Mouse (Mus musculus) stomach, postnatal 0 days (tissue): ENCODE measurements around the gene Gabarap. TPM values are rescaled to one million over a fixed set of nuclear protein-coding genes. Genes with fewer than 3 reads are reported as not detected.
"Not testable (repeated sequence)": the region's sequence is repeated elsewhere in the genome, so short reads cannot be mapped to it uniquely, and the experiment has no call there.

Experiments used
- ATAC-seq: fragments of 200-750 bp; cut with Nextera tagmentation; 2 replicates; pipeline ENCODE4 v1.8.0; 2017; ENCODE audit not compliant: low FRiP score, low TSS enrichment
- DNase-seq: peaks from one replicate; pipeline ENCODE4 v3.0.0-alpha.2; 2016; ENCODE audit warnings: low spot score
- H3K27ac ChIP-seq: fragments of 300-500 bp; sonication (generic); replicated peaks from 2 replicates; pipeline ENCODE4 v1.5.1; 2014; ENCODE audit warnings: mild to moderate bottlenecking, control low read depth
- H3K27me3 ChIP-seq: fragments of 300-500 bp; sonication (generic); 2 replicates; pipeline ENCODE4 v1.6.1; 2014; ENCODE audit warnings: low read length; ENCODE audit not compliant: control insufficient read depth, insufficient read depth
- H3K36me3 ChIP-seq: fragments of 300-500 bp; sonication (generic); 2 replicates; pipeline ENCODE4 v1.6.1; 2014; ENCODE audit warnings: low read length, mixed read lengths; ENCODE audit not compliant: control insufficient read depth, insufficient read depth
- H3K4me1 ChIP-seq: fragments of 300-500 bp; sonication (generic); replicated peaks from 2 replicates; pipeline ENCODE4 v1.6.1; 2014; ENCODE audit warnings: antibody characterized with exemption; ENCODE audit not compliant: control insufficient read depth, insufficient read depth
- H3K4me2 ChIP-seq: fragments of 300-500 bp; sonication (generic); replicated peaks from 2 replicates; pipeline ENCODE4 v1.6.1; 2014; ENCODE audit warnings: low read depth, mild to moderate bottlenecking, control low read depth, moderate library complexity
- H3K4me3 ChIP-seq: fragments of 300-500 bp; sonication (generic); 2 replicates; pipeline ENCODE4 v1.5.1; 2014; ENCODE audit warnings: low read depth, low read length, control low read depth
- H3K9ac ChIP-seq: fragments of 300-500 bp; sonication (generic); 2 replicates; pipeline ENCODE4 v1.6.1; 2014; ENCODE audit warnings: mild to moderate bottlenecking, low read length, control low read depth, mixed read lengths
- H3K9me3 ChIP-seq: fragments of 300-500 bp; sonication (generic); 2 replicates; pipeline ENCODE4 v1.6.1; 2016; ENCODE audit warnings: low read length; ENCODE audit not compliant: control insufficient read depth
- CTCF ChIP-seq: IDR thresholded peaks from 2 replicates; pipeline ENCODE4 v1.5.1; 2016; ENCODE audit warnings: antibody characterized with exemption, low read depth, mild to moderate bottlenecking, moderate library complexity
- EP300 ChIP-seq: optimal IDR thresholded peaks from 2 replicates; pipeline ENCODE3; 2016; ENCODE audit warnings: antibody characterized with exemption
- WGBS: fragments of 180-500 bp; shearing (Covaris S2); extraction: QIAGEN DNeasy Blood & Tissue Kit; methylation state at CpG from one replicate; pipeline ENCODE4 v1.1.7; 2014; 5-methylcytosine and 5-hydroxymethylcytosine counted together
- polyA plus RNA-seq: library from polyadenylated mRNA; unstranded; fragments of >200 nt; fragmentation: Nextera tagmentation; extraction: Ambion mirVana; gene quantifications from 2 replicates; pipeline ENCODE4 v1.2.1, GENCODE M21; 2015

The Gabarap gene
- polyA plus RNA-seq, 1 experiment from 2014 or later = 536 TPM

DNA sequence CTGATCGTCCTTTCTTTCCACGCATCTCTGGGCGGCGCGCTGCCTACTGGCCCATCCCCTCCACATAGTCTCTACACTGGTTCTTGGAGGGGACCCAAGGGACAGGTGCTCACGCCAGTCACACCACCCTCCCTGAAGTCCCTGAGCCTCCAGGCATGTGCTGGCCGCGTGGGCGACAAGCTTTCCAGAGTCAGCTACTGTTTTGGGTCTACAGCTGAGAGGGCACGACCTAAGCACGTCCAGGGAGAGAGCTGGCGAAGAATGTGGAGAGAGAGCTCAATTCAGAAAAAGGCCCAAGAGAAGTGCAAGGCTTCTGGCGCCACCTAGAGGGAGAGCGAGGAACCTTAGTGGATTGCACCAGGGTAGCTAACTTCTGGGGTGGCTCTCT, 42.2 kb upstream of the Gabarap start:
- TF ChIP-seq CTCF (peak; percentile 97), EP300 (no peak)
- peak; percentile 58 for ATAC-seq
- Histone ChIP-seq H3K27ac (peak overlapping the region; percentile 89), H3K27me3 (no peaks in the 10 kb centered on the region), H3K4me2 (peak overlapping the region; percentile 66), H3K9me3 (no peaks in the 10 kb centered on the region), H3K36me3 (peaks cover 3% of the 10 kb centered on the region; the same call in 1 of the 2 replicates), H3K4me1 (no peaks in the 10 kb centered on the region), H3K9ac (no peak overlapping the region), H3K4me3 (peak overlapping the region; percentile 49)
- 0% methylated on average over 14 of the region's 14 CpGs for WGBS
- DNase-seq = peak; percentile 90

DNA sequence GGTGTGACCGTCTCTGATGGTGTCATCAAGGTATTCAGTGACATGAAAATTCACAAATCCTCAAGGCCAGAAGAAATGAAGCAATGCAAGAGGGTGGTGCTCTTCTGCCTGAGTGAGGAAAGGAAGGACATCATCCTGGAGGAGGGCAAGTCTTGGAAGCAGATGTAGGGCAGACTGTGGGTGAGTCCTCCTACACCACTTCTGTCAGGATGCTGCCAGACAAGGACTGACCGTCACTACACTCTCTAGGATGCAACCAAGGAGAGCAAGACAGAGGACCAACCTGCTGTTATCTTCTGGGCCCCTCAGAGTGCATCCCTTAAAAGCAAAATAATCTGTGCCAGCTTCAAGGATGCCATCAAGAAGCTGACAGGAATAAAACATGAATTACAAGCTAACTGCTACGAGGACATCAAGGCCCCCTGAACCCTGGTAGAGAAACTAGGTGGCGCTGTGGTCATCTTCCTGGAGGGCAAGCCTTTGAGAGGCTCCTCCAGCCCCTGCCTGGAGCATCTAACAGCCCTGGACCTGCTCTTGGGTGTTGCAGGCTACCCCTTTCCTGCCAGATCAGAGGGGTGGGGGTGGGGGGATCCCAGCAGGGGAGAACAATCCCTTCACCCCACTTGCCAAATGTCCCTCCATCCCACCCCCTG, 40.0 kb upstream of the Gabarap start:
- WGBS = 45% methylated on average over 4 of the region's 4 CpGs
- no peak overlapping the region for H3K27ac ChIP-seq
- TF ChIP-seq CTCF = peak; percentile 55
- TF ChIP-seq EP300 = no peak
- no peaks in the 10 kb centered on the region for H3K9me3 ChIP-seq
- H3K27me3 ChIP-seq = no peaks in the 10 kb centered on the region
- no peak for ATAC-seq
- no peaks in the 10 kb centered on the region for H3K4me1 ChIP-seq
- no peak overlapping the region for H3K9ac ChIP-seq
- peak; percentile 49 for DNase-seq
- H3K4me3 ChIP-seq = no peak overlapping the region
- H3K4me2 ChIP-seq = no peak overlapping the region
- no peaks in the 10 kb centered on the region for H3K36me3 ChIP-seq

DNA sequence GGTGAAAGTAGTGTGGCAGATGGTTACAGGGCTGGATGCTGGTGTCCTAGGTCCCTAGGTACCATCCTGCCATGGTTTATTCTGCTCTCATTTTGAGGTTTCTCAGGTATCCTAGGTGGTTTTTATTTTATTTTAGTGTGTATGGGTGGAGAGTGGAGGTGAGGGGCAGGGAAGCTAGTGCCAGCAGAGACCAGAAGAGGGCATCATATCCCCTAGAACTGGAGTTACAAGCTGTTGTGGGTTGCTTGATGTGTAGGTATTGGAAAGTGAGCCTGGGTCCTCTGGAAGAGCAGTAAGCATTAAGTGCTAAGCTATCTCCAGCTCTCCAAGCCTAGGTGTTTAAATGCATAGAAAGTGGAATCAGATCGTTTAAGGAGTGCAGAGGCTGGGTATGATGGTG, 38.7 kb upstream of the Gabarap start:
- Histone ChIP-seq H3K4me3 (no peak overlapping the region), H3K36me3 (no peaks in the 10 kb centered on the region), H3K27ac (no peak overlapping the region), H3K27me3 (no peaks in the 10 kb centered on the region), H3K4me1 (no peaks in the 10 kb centered on the region), H3K9ac (no peak overlapping the region), H3K9me3 (no peaks in the 10 kb centered on the region), H3K4me2 (no peak overlapping the region)
- ATAC-seq (no peak), DNase-seq (no peak)
- TF ChIP-seq CTCF (peak; percentile 60), EP300 (no peak)
- WGBS = 47% methylated on average over 1 of the region's 1 CpGs

DNA sequence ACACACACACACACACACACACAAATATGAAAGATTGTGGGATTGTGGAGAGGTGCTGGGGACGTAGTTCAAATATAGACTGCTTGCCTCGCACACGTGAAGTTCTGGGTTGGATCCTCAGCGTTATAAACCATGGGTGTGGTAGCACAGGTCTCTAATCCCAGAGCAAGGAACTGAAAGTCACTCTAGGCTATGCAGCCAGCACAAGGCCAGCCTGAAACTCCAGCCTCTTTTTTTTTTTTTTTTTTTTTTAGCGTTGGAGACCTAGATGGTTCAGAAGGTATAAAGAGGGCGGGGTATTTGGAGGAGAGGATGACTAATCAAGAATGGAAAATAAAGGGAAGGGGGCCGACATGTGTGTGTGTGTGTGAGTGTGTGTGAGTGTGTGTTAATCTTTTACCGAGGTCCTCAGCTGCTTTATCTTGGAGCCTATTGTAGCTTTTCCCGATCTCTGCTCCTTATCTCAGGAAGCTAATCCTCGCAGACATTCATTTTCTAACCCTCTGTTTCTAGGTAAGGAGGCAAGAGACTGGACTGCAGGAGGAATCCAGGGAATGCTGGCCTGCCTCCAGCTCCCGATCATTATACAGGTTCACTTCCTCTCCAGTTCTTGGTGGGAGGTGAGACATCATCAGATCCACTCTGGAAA, 37.6 kb upstream of the Gabarap start:
- Histone ChIP-seq H3K4me2 (no peak overlapping the region), H3K4me1 (no peaks in the 10 kb centered on the region), H3K27ac (no peak overlapping the region), H3K9ac (no peak overlapping the region), H3K9me3 (no peaks in the 10 kb centered on the region), H3K27me3 (no peaks in the 10 kb centered on the region), H3K4me3 (no peak overlapping the region), H3K36me3 (no peaks in the 10 kb centered on the region)
- no peak for ATAC-seq
- no peak for TF ChIP-seq CTCF
- TF ChIP-seq EP300 = no peak
- no peak for DNase-seq
- WGBS = 35% methylated on average over 11 of the region's 11 CpGs

DNA sequence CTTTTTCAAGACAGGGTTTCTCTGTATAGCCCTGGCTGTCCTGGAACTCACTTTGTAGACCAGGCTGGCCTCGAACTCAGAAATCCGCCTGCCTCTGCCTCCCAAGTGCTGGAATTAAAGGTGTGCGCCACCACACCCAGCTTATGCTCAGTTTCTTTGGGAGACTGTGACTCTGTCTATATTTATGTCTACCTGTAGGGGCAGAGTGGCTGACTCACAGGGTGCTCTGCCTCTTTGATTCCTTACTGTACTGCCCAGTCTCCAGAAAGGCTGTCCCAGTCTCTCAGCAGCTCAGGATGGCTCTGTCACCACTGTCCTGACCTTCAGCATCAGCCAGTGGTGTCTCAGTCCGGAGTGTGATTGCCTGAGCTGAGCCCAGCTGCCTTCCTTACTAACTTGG, 35.3 kb upstream of the Gabarap start:
- H3K27me3 ChIP-seq = not testable (repeated sequence)
- WGBS = 76% methylated on average over 4 of the region's 4 CpGs

DNA sequence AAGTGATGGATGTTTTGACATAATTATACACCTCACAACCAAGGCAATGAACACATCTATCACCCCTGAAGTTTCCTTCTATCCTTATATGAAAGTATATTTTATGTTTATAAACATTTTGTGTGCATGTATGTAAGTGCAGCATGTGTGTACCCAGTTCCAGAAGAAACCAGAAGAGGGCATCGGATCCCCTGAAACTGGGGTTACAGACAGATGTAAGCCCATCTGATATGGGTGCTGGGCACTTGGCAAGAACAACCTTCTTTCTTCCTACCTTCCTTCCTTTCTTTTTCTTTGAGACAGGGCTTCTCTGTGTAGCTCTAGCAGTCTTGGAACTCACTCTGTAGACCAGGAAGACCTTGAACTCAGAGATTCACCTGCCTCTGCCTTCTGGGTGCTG, 34.7 kb upstream of the Gabarap start:
- DNase-seq (no peak), ATAC-seq (no peak)
- Histone ChIP-seq H3K27ac (no peak overlapping the region), H3K36me3 (no peaks in the 10 kb centered on the region), H3K9ac (no peak overlapping the region), H3K4me2 (no peak overlapping the region), H3K9me3 (no peaks in the 10 kb centered on the region), H3K27me3 (no peaks in the 10 kb centered on the region), H3K4me3 (no peak overlapping the region), H3K4me1 (no peaks in the 10 kb centered on the region)
- 70% methylated on average over 1 of the region's 1 CpGs for WGBS
- no peak for TF ChIP-seq EP300
- TF ChIP-seq CTCF = peak; percentile 40

More for the DNA sequence above, 35.3 kb upstream of the Gabarap start:
- not testable (repeated sequence) for H3K27ac ChIP-seq, H3K36me3 ChIP-seq, H3K4me1 ChIP-seq, ATAC-seq, H3K9ac ChIP-seq, DNase-seq, H3K9me3 ChIP-seq, H3K4me2 ChIP-seq, H3K4me3 ChIP-seq
